Mouse (Mus musculus): ENCODE measurements around the gene Pf4.

The Pf4 gene

GRCm38 (mm10) chr5:90771880-90772653 is at the start of gene Pf4:
Pf4 (plus strand) TSS chr5:90772435.
- DNase-seq (ENCODE audit: low spot score in 2 of 2) = no peak

GRCm38 (mm10) chr5:90722656-90723055 is 49.6 kb upstream of the Pf4 start:
- DNase-seq (ENCODE audit: low spot score in 2 of 2) = no peak

- DNase-seq (ENCODE audit: low spot score in 2 of 2) = no peak
Measured at GRCm38 (mm10) chr5:90728254-90728653, 44.0 kb upstream of the Pf4 start.

- DNase-seq (ENCODE audit: low spot score in 2 of 2) = no peak
Measured at GRCm38 (mm10) chr5:90731480-90731879, 40.8 kb upstream of the Pf4 start.

GRCm38 (mm10) chr5:90742029-90742428 is 30.2 kb upstream of the Pf4 start:
- DNase-seq (ENCODE audit: low spot score in 2 of 2) = no peak

GRCm38 (mm10) chr5:90753934-90754333 is 18.3 kb upstream of the Pf4 start:
- DNase-seq (ENCODE audit: low spot score in 2 of 2) = no peak

GRCm38 (mm10) chr5:90758020-90758605 is 14.1 kb upstream of the Pf4 start:
- DNase-seq (ENCODE audit: low spot score in 2 of 2) = no peak

- DNase-seq (ENCODE audit: low spot score in 2 of 2) = no peak
Measured at GRCm38 (mm10) chr5:90759077-90760065, 12.9 kb upstream of the Pf4 start, which contains the start of gene Cxcl5. Cxcl5 (plus strand) TSS chr5:90759360.

- no peak for DNase-seq (ENCODE audit: low spot score in 2 of 2)
Measured at GRCm38 (mm10) chr5:90760303-90760702, 11.9 kb upstream of the Pf4 start.

- no peak for DNase-seq (ENCODE audit: low spot score in 2 of 2)
Measured at GRCm38 (mm10) chr5:90760844-90761243, 11.4 kb upstream of the Pf4 start.

GRCm38 (mm10) chr5:90761834-90762233 is 10.4 kb upstream of the Pf4 start:
- DNase-seq (ENCODE audit: low spot score in 2 of 2) = no peak

GRCm38 (mm10) chr5:90763912-90764665 is 8.1 kb upstream of the Pf4 start:
- DNase-seq (ENCODE audit: low spot score in 2 of 2) = no peak

- no peak for DNase-seq (ENCODE audit: low spot score in 2 of 2)
Measured at GRCm38 (mm10) chr5:90765821-90766606, 6.2 kb upstream of the Pf4 start.

- no peak for DNase-seq (ENCODE audit: low spot score in 2 of 2)
Measured at GRCm38 (mm10) chr5:90768218-90768617, 4.0 kb upstream of the Pf4 start, which contains the start of gene Ppbp. Ppbp (plus strand) TSS chr5:90768518.

- no peak for DNase-seq (ENCODE audit: low spot score in 2 of 2)
Measured at GRCm38 (mm10) chr5:90771369-90771768, 866 bp upstream of the Pf4 start.

GRCm38 (mm10) chr5:90775562-90775961 is 3.3 kb downstream of the Pf4 start:
- no peak for DNase-seq (ENCODE audit: low spot score in 2 of 2)

- no peak for DNase-seq (ENCODE audit: low spot score in 2 of 2)
Measured at GRCm38 (mm10) chr5:90777621-90778020, 5.4 kb downstream of the Pf4 start.

GRCm38 (mm10) chr5:90778856-90779255 is 6.6 kb downstream of the Pf4 start:
- no peak for DNase-seq (ENCODE audit: low spot score in 2 of 2)

GRCm38 (mm10) chr5:90783697-90784096 is 11.5 kb downstream of the Pf4 start:
- no peak for DNase-seq (ENCODE audit: low spot score in 2 of 2)

Measured in right cerebral cortex, postnatal 36 days (tissue).